Mouse (Mus musculus): ENCODE results near the gene Pbx4.

Pbx4 gene

DNA sequence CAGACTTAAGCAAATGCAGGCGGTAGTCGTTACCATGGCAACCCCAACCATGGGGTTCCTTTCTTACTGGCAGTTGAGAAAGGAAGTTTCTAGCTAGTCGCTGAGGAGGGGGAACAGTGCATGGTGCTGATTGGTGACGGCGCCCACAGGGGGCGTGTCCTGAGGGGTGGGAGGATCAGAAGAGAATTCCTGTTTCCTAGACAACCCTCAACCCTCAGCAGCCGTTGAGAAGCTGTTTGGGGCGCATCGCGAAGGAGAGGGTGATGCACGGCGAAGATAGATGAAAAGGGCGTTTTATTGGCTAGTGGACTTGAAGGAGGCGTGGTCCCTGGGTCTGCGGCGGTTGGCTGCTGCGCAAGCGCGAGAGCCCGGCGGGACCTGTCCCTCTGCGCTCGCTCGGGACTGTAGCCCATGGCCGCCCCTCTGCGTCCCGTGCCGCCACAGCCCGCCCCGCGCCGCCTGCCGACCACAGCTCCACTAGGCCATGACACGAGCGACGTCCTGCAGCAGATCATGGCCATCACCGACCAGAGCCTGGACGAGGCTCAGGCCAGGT is at the start of gene Pbx4:
Pbx4 (plus strand) TSS at position 194 of the 556 bp plus-strand sequence.
- TF ChIP-seq GATA4 (IDR thresholded peaks at IDR 0.05; ENCODE audit: insufficient replicate concordance, low read length): no peak

DNA sequence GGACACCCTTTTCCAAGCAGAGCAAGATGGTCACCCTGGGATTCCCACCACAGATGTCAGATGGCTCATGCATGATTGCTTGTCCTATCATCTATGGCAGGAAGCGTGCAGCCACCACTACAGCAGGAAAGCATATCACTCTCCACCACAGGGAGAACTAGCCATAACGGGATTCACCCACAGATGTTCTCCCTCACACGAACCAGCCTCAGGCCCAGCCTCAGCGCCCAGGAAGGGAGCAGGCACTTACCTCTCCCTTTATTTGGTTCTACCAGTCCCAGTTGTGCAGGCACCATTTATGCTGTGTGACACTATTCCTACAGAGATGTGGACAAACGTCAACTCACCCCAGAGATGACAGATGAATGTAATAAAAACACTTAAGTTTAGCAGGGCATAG is 43.2 kb upstream of the Pbx4 start:
- no peak for TF ChIP-seq GATA4 (IDR thresholded peaks at IDR 0.05; ENCODE audit: insufficient replicate concordance, low read length)

DNA sequence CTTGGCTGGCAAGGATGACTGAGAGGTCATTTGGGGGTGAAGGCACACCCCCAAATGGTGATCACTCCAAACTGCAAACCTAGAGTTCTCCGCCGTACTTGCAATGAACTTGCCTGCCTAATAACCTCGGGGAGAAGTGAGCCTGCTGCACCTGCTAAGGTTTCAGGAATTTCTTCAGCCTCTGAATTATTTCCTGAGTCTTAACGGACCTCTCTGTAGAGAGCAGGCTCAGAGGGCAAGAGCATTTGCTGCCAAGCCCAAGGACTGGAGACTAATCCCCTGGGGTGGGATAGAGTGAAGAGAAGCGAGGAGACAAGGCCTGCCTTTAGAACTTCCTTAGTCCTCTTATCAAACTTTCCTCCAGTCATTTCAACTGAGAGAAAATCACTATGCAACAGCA is 42.6 kb upstream of the Pbx4 start:
- no peak for TF ChIP-seq GATA4 (IDR thresholded peaks at IDR 0.05; ENCODE audit: insufficient replicate concordance, low read length)

DNA sequence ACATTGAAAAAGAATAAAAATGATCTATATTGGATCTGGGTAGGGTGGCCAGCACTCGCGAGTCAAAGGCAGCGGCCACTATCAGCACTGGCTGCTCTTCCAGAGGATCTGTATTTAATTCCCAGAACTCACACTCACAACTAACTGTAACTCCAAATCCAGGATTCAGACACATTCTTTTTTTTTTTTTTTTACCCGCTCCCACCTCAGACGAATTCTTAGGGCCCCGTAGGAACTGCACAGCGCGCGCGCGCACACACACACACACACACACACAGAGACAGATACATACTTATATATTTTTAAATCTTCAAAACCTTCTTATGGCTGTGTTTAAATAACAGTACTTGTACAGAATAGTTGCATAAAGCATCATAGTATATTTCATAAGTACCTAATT is 41.9 kb upstream of the Pbx4 start:
- TF ChIP-seq GATA4 (IDR thresholded peaks at IDR 0.05; ENCODE audit: insufficient replicate concordance, low read length): no peak

DNA sequence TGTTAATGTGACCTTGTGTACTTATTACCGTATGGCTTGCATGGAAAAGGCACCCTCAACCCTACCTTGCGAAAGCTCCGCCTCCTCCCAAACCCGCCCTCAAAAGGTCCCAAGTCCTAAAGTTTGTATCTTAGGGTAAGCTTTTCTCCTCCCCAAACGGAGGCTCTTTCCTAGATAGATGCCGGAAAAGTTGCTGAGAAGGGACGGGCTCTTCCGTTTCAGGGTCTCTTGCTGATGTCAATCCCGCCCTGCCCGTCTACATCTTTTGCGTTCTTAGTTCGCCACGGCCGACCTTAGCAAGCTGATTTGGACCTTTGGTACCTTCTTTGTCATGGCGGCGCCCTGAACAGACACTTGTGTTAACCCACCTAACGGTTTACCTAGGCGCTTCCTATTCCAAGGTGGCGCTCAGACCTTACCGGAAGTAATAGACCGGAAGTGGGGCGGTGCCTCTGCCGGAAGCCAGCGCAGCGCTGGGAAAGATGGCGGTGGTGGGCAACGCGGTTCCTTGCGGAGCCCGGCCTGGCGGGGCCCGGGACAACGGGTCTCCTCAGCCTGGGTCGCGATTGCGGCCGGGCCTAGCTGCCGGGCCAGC is 41.4 kb upstream of the Pbx4 start, which contains the start of the genes Atp13a1 and Zfp866:
Atp13a1 (plus strand) TSS at position 391 of the 595 bp plus-strand sequence.
Zfp866 (minus strand) TSS at position 406 of the 595 bp plus-strand sequence.
- no peak; the same call in 1 of the 2 replicates for TF ChIP-seq GATA4 (IDR thresholded peaks at IDR 0.05; ENCODE audit: insufficient replicate concordance, low read length)

DNA sequence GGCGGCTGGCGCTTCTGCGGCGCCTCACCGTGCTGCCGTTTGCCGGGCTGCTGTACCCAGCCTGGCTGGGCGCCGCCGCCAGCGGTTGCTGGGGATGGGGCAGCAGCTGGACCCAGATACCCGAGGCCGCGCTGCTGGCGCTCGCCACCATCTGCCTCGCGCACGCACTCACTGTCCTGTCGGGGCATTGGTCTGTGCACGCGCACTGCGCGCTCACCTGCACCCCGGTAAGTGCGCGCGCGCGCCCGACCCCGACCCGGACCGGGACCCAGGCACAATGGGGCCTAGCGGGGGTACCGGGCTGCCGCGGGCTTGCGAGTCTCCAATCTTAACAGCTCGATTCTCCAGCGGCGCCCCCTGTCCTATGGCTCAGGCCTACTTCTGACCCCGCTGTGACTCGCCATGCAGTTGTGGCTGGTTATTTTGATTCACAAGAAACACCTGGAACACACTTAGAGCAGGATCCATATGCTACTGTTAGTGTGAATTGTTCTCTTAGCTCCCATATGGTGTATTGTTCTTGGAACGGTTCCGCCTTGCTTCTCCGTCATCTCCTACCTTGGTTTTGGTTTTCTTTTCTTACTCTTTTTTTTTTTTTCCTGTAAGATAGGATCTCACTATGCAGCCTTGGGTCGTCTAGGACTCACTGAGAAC is 40.7 kb upstream of the Pbx4 start:
- no peak for TF ChIP-seq GATA4 (IDR thresholded peaks at IDR 0.05; ENCODE audit: insufficient replicate concordance, low read length)

DNA sequence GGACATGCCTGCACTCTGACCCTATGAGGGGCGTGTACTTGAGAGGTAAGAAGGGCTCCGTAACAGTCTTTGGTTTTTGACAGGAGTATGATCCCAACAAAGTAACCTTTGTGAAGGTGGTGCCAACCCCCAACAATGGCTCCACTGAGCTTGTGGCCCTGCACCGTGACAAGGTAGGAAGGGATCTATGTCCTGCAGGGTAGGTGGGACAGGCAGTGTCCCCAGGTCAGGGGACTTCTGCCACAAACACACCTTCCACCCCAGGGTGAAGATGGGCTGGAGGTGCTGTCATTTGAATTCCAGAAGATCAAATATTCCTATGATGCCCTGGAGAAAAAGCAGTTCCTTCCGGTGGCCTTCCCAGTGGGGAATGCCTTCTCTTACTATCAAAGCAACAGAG is 38.6 kb upstream of the Pbx4 start:
- TF ChIP-seq GATA4 (IDR thresholded peaks at IDR 0.05; ENCODE audit: insufficient replicate concordance, low read length): no peak

DNA sequence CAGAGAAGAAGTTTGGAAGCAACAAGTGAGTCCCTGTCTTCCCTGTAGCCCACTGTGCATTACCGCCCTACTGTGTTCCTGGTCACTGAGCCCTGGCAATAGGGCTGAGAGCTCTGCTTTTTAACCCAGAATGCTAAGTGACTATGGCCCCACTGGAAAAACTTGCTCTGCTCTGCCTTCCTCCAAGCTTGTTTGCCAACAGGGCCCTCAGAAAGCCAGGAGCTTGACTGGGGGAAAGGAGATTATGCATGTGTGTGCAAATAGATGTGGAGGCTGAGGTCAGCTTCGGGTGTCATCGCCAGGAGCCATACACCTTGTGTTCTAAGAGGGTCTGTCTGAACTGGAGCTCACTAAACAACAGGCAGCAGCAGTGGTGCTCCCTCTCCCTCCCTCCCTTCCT is 38.2 kb upstream of the Pbx4 start:
- TF ChIP-seq GATA4 (IDR thresholded peaks at IDR 0.05; ENCODE audit: insufficient replicate concordance, low read length): no peak

DNA sequence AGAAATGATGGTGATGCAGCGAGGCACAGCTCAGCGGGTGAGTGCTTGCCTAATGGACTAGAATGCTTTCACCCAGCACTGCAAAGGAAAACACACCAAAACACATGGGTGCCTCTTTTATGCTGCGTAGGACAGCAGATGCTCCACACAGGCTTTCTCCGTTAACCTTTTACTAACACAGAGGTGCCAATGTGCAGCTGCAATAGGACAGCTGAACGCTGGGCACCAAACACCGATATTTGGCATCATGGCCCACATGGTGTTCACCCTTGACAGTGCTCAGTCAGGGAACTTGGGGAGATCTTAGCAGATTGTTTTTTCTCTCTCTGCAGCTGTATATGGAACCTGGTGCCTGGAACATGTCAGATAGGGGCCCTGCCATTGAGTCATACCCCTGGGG is 37.4 kb upstream of the Pbx4 start:
- no peak for TF ChIP-seq GATA4 (IDR thresholded peaks at IDR 0.05; ENCODE audit: insufficient replicate concordance, low read length)

DNA sequence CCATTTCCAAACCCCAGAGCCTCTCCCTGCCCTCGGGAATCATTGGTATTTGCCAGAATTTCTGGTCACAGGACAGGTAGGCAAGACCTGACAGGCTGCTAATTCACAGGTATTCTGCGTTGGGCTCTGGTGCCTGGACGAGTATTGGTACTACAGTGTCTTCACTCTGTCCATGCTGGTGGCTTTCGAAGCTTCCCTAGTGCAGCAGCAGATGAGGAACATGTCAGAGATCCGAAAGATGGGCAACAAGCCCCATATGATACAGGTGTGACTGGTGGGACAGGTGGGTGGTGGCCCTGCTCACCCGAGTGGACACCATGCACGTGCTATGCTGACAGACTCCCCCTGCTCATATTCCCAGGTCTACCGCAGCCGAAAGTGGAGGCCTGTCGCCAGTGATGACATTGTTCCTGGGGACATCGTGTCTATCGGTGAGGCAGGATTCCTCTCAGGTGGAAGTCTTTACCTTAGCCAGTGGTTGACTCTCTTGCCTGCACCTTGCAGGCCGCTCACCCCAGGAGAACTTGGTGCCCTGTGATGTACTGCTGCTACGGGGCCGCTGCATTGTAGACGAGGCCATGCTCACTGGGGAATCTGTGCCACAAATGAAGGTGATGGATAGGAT is 35.5 kb upstream of the Pbx4 start:
- TF ChIP-seq GATA4 (IDR thresholded peaks at IDR 0.05; ENCODE audit: insufficient replicate concordance, low read length): no peak

DNA sequence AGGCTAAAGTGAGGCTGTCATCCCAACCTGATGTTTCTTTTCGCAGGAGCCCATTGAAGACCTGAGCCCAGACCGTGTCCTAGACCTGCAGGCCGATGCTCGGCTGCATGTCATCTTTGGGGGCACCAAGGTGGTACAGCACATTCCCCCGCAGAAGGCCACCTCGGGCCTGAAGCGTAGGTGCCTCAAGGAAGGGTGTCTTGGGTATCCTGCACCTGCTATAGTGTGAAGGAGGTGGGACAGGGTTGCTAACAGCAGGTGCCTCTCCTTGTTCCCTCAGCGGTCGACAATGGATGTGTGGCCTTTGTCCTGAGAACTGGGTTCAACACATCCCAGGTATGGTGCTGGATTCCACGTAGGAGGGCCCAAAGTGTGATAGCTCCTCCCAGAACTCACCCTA is 34.6 kb upstream of the Pbx4 start:
- TF ChIP-seq GATA4 (IDR thresholded peaks at IDR 0.05; ENCODE audit: insufficient replicate concordance, low read length): no peak

DNA sequence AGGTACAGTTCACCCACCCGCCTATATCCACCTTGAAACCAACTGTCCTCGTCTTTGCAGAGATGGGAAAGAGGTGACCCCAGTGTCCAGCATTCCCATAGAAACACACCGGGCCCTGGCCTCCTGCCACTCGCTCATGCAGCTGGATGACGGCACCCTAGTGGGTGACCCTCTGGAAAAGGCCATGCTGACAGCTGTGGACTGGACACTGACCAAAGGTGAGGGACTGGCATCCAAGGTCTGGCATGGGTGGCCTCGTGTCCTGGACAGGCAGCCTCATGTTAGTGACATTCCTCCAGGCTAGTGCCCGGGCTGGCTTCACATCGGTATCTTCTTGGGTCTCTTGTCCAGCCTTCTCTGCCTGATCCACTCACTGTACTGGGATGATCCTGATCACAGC is 33.0 kb upstream of the Pbx4 start:
- no peak for TF ChIP-seq GATA4 (IDR thresholded peaks at IDR 0.05; ENCODE audit: insufficient replicate concordance, low read length)

DNA sequence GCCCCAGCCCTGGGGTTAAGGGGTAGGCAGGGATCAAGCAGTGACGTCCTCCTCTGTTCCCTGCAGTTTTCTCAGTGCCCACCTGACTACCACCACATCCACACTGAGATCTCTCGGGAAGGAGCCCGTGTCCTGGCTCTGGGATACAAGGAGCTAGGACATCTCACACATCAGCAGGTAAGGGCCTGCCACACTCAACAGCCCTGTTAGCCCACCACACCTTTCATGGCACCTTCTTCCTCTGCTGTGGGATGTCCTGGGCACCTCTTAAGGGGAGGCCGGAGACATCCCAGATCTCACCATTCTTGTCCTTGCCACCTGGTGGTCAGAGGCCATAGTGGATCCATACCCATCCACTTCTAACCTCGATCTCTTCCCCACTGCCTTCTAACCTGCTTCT is 32.3 kb upstream of the Pbx4 start:
- TF ChIP-seq GATA4 (IDR thresholded peaks at IDR 0.05; ENCODE audit: insufficient replicate concordance, low read length): no peak

DNA sequence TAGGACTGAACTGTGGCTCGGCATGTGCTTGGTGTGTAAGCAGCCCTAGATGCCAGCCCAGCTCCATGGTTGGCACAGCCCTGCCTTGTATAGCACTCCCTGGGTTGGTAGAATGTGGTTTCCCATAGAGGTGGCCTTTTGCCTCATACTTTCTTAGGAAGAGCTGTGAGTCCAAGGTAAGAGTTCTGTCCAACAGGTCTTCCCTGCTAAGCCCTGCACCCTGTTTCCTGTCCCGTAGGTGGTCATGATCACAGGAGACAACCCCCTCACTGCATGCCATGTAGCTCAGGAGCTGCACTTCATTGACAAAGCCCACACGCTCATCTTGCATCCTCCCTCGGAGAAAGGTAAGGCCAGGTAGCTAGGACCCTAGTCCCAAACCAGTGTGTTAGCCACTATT is 30.5 kb upstream of the Pbx4 start:
- no peak for TF ChIP-seq GATA4 (IDR thresholded peaks at IDR 0.05; ENCODE audit: insufficient replicate concordance, low read length)

DNA sequence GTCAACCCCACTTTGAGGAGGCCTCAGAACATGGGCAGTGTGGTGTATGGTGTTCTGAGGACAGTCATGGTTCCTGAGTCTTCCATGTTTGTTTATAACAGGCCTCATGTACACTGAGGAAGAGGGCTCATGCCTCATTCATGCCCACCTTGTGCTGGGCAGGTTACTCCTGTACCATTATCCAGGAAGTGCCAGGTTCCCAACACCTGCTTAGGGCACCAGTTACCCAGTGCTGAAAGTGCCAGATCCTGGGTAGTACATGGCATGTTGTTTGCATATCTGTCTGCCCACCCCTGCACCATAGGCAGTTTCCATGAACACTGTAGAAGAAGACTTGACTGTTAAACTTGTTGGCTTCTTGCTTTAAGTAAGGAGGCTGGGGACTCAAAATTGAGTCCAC is 30.1 kb upstream of the Pbx4 start:
- no peak for TF ChIP-seq GATA4 (IDR thresholded peaks at IDR 0.05; ENCODE audit: insufficient replicate concordance, low read length)

DNA sequence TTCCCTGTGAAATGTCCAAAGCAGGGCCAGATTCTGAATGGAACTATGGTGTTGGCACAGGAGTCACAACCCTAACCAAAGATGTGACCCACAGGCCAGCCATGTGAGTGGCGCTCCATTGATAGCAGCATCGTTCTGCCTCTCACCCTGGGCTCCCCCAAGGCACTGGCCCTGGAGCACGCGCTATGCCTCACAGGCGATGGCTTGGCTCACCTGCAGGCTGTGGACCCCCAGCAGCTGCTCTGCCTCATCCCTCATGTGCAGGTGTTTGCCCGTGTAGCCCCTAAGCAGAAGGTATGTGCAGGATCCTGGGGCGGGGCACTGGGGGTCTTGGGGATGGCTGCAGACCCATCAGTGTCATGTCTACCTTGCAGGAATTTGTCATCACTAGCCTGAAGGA is 28.9 kb upstream of the Pbx4 start:
- no peak for TF ChIP-seq GATA4 (IDR thresholded peaks at IDR 0.05; ENCODE audit: insufficient replicate concordance, low read length)
